Mouse (Mus musculus) lung, adult 2 months (tissue): ENCODE measurements around the gene Sec24a.

Source experiments
- CTCF ChIP-seq: fragments of 200-500 bp; IDR thresholded peaks from 2 replicates; pipeline ENCODE4 v1.5.1; 2011; ENCODE audit warnings: mild to moderate bottlenecking, low read length, control low read depth; ENCODE audit not compliant: insufficient read depth
- POLR2A ChIP-seq: fragments of 200-500 bp; IDR thresholded peaks from 2 replicates; pipeline ENCODE4 v1.6.1; 2011; ENCODE audit warnings: low read depth, mild to moderate bottlenecking, control low read depth, low read length, borderline replicate concordance; ENCODE audit errors: extremely low read depth

DNA sequence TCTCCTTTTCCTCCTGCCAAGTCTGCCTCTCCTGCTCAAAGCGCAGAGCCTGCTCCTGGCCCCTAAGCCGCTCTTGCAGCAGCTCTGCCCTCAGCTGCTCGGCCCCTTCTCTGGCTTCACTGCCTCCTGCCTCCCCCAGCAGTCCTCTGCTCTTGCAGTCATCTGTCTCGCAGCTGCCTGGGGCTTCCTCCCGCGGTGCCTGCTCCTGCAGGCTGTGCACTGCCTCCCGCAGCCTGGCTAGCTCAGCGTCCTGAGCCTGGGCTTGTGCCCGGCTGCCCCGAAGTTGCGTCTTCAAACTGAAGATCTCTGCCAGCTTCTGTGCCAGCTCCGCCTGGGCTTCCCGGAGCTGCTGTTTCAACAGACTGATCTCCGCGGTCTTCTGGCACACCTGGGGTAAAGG lies 119.7 kb downstream of the Sec24a start:
- no peak for TF ChIP-seq CTCF
- no peak for TF ChIP-seq POLR2A
